Mouse (Mus musculus) bone marrow macrophage, adult 2 months (primary cell): Measurements from ENCODE around the gene Lpgat1. TPM values are rescaled to one million over a fixed set of nuclear protein-coding genes. Genes with fewer than 3 reads are reported as not detected.

ENCODE experiments used
- H3K27ac ChIP-seq: 2 replicates; pipeline ENCODE4 v1.5.1; 2012; ENCODE audit warnings: low read depth, low read length; ENCODE audit not compliant: insufficient read depth
- H3K4me1 ChIP-seq: 2 replicates; pipeline ENCODE4 v1.6.1; 2012; ENCODE audit warnings: low read length; ENCODE audit not compliant: control insufficient read depth, insufficient read depth
- H3K4me3 ChIP-seq: 2 replicates; pipeline ENCODE4 v1.5.1; 2012; ENCODE audit warnings: mild to moderate bottlenecking, low read length, moderate library complexity; ENCODE audit not compliant: insufficient read depth
- CTCF ChIP-seq: IDR thresholded peaks from 2 replicates; pipeline ENCODE4 v1.5.1; 2012; ENCODE audit warnings: low read depth, mild to moderate bottlenecking, low read length, moderate library complexity
- POLR2A ChIP-seq: IDR thresholded peaks from 2 replicates; pipeline ENCODE4 v1.6.1; 2012; ENCODE audit warnings: mild to moderate bottlenecking, low read depth, low read length, borderline replicate concordance
- polyA plus RNA-seq: library from polyadenylated mRNA; stranded (reverse); fragments of >200 nt; gene quantifications from 2 replicates; pipeline ENCODE4 v1.2.4, GENCODE M21; 2012; ENCODE audit not compliant: missing spikeins, insufficient read depth, insufficient read length

The Lpgat1 gene
- 23.0 and 24.6 TPM in 2 replicates for polyA plus RNA-seq

- Histone ChIP-seq H3K4me3 (peak within 1 kb of the TSS; percentile 83), H3K27ac (peak within 1 kb of the TSS; percentile 49), H3K4me1 (peaks cover 11% of the 10 kb centered on the region)
- TF ChIP-seq POLR2A (no peak), CTCF (no peak)
Measured at GRCm38 (mm10) chr1:191717601-191718498, at the start of gene Lpgat1. TSS of gene Lpgat1 (plus strand) at chr1:191717834.

- no peaks in the 10 kb centered on the region for H3K4me1 ChIP-seq
- TF ChIP-seq POLR2A (no peak), CTCF (no peak)
- H3K4me3 ChIP-seq: no peak overlapping the region
- H3K27ac ChIP-seq: no peak overlapping the region
Measured at GRCm38 (mm10) chr1:191668030-191668429, 49.6 kb upstream of the Lpgat1 start.

DNA sequence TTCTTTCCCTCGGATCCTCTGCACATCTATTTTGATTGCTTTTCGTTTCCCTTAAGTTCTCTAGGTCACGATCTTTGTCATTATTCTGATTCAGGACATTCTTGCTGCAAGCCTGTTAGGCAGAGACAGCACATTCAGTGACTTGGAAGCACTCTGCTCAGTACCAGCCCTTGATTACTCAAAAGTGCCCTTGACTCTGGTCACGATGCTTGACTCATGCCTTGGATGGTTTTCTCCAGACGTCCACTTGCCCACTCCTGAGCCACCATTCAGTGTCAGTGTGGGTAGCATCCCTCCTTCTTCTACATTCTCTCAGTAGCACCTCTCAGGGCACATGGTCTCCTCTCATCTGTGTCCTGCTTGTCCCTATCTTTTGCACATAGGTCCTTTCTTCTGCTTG, 43.6 kb upstream of the Lpgat1 start:
- TF ChIP-seq POLR2A (no peak), CTCF (no peak)
- Histone ChIP-seq H3K27ac (no peak overlapping the region), H3K4me3 (no peak overlapping the region), H3K4me1 (no peaks in the 10 kb centered on the region)

GRCm38 (mm10) chr1:191681633-191682032, 36.0 kb upstream of the Lpgat1 start:
- H3K4me1 ChIP-seq: no peaks in the 10 kb centered on the region
- no peak overlapping the region for H3K27ac ChIP-seq
- TF ChIP-seq CTCF (no peak), POLR2A (no peak)
- H3K4me3 ChIP-seq: no peak overlapping the region

GRCm38 (mm10) chr1:191687531-191687930, 30.1 kb upstream of the Lpgat1 start:
- H3K27ac ChIP-seq: no peak overlapping the region
- no peaks in the 10 kb centered on the region for H3K4me1 ChIP-seq
- H3K4me3 ChIP-seq: no peak overlapping the region
- TF ChIP-seq POLR2A (no peak), CTCF (no peak)

- no peak for TF ChIP-seq CTCF
- no peak for TF ChIP-seq POLR2A
- H3K4me1 ChIP-seq: no peaks in the 10 kb centered on the region
- no peak overlapping the region for H3K4me3 ChIP-seq
- H3K27ac ChIP-seq: no peak overlapping the region
Measured at GRCm38 (mm10) chr1:191693231-191693630, 24.4 kb upstream of the Lpgat1 start.

GRCm38 (mm10) chr1:191698253-191698795, 19.3 kb upstream of the Lpgat1 start:
- H3K4me3 ChIP-seq: no peak overlapping the region
- TF ChIP-seq POLR2A (no peak), CTCF (no peak)
- no peaks in the 10 kb centered on the region for H3K4me1 ChIP-seq
- no peak overlapping the region for H3K27ac ChIP-seq

DNA sequence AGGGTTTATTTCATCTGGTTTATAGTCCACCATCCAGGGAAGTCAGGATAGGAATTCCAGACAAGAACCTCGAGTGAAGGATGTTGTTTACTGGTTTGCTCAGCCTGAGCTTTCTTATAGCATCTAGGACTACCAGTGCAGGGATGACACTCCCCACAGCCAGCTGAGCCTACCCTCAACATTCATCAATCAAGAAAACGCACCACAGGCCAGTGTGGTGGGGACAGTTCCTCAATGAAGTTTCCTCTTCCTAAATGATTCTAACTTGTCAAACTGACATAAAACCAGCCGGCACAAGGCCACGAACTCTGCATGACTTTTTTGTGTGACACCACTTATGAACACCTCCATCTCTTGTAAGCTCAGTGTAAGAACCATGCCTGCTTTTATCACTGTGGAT, 13.1 kb upstream of the Lpgat1 start:
- no peak overlapping the region for H3K4me3 ChIP-seq
- H3K27ac ChIP-seq: no peak overlapping the region
- H3K4me1 ChIP-seq: no peaks in the 10 kb centered on the region
- TF ChIP-seq POLR2A (no peak), CTCF (no peak)

GRCm38 (mm10) chr1:191706541-191707078, 11.0 kb upstream of the Lpgat1 start:
- Histone ChIP-seq H3K4me1 (no peaks in the 10 kb centered on the region), H3K4me3 (no peak overlapping the region), H3K27ac (no peak overlapping the region)
- no peak for TF ChIP-seq POLR2A
- no peak for TF ChIP-seq CTCF

DNA sequence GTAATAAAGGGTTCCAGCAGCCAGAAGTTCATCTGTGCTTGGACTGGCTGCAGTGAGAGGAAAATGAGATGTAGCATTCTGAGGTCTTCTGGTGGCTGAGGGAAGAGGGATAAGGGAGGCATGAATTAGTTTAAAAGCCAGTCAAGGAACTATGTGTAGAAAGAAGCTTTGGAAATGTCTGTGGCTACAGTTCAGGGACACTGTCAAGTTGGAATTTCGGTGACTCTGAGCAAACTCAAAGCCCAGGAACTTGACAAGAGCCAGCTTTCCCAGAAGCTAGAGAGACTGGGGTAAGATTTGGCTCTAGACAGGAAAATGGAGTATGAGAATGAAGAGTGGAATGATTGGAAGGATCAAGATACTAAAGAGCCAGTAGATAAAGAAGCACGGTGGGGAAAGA, 7.8 kb upstream of the Lpgat1 start:
- Histone ChIP-seq H3K4me1 (no peaks in the 10 kb centered on the region), H3K4me3 (no peak overlapping the region), H3K27ac (no peak overlapping the region)
- TF ChIP-seq CTCF (no peak), POLR2A (no peak)
